Mouse (Mus musculus) intestine, embryonic 14.5 days (tissue): ENCODE measurements around the gene Serinc5. TPM values are rescaled to one million over a fixed set of nuclear protein-coding genes. Genes with fewer than 3 reads are reported as not detected.

Source experiments
- ATAC-seq: fragments of 200-750 bp; cut with Nextera tagmentation; replicated peaks from 2 replicates; pipeline ENCODE4 v1.8.0; 2017; ENCODE audit warnings: low read depth, moderate number of reproducible peaks, moderate TSS enrichment, moderate library complexity; ENCODE audit not compliant: low FRiP score, low TSS enrichment
- DNase-seq: peaks from one replicate; pipeline ENCODE4 v3.0.0-alpha.2; 2018; ENCODE audit warnings: low spot score
- H3K27ac ChIP-seq: fragments of 300-500 bp; sonication (generic); 2 replicates; pipeline ENCODE4 v1.5.1; 2014; ENCODE audit warnings: low read depth, mild to moderate bottlenecking, control low read depth
- H3K27me3 ChIP-seq: fragments of 300-500 bp; sonication (generic); replicated peaks from 2 replicates; pipeline ENCODE4 v1.6.1; 2014; ENCODE audit warnings: low read length, control low read depth; ENCODE audit not compliant: control insufficient read depth, insufficient read depth
- H3K36me3 ChIP-seq: fragments of 300-500 bp; sonication (generic); 2 replicates; pipeline ENCODE4 v1.6.1; 2014; ENCODE audit warnings: low read length, control low read depth; ENCODE audit not compliant: control insufficient read depth, insufficient read depth
- H3K4me1 ChIP-seq: fragments of 300-500 bp; sonication (generic); replicated peaks from 2 replicates; pipeline ENCODE4 v1.6.1; 2014; ENCODE audit warnings: low read length, control low read depth, mixed read lengths; ENCODE audit not compliant: control insufficient read depth, insufficient read depth
- H3K4me2 ChIP-seq: fragments of 300-500 bp; sonication (generic); 2 replicates; pipeline ENCODE4 v1.6.1; 2014; ENCODE audit warnings: low read length
- H3K4me3 ChIP-seq: fragments of 300-500 bp; sonication (generic); 2 replicates; pipeline ENCODE4 v1.5.1; 2014; ENCODE audit warnings: low read depth, low read length, control low read depth, mixed read lengths
- H3K9ac ChIP-seq: fragments of 300-500 bp; sonication (generic); 2 replicates; pipeline ENCODE4 v1.6.1; 2014; ENCODE audit warnings: mild to moderate bottlenecking, low read length
- H3K9me3 ChIP-seq: fragments of 300-500 bp; sonication (generic); 2 replicates; pipeline ENCODE4 v1.6.1; 2016; ENCODE audit warnings: low read length, control low read depth; ENCODE audit not compliant: control insufficient read depth
- WGBS: fragments of 180-500 bp; shearing (Covaris S2); extraction: QIAGEN DNeasy Blood & Tissue Kit; methylation state at CpG from one replicate; pipeline ENCODE4 v1.1.7; 2014; 5-methylcytosine and 5-hydroxymethylcytosine counted together
- polyA plus RNA-seq: library from polyadenylated mRNA; unstranded; fragments of >200 nt; fragmentation: Nextera tagmentation; extraction: Ambion mirVana; gene quantifications from 2 replicates; pipeline ENCODE4 v1.2.1, GENCODE M21; 2014

The Serinc5 gene
- polyA plus RNA-seq, 1 experiment from 2014 or later, result 24.9 TPM

GRCm38 (mm10) chr13:92662555-92663286 lies 51.8 kb downstream of the Serinc5 start:
- no peaks in the 10 kb centered on the region for H3K27me3 ChIP-seq
- no peaks in the 10 kb centered on the region for H3K9me3 ChIP-seq
- no peak overlapping the region for H3K4me3 ChIP-seq
- H3K36me3 ChIP-seq, result 0 out of 2 replicates have a peak, but pooled peaks cover 7% of the 10 kb centered on the region
- H3K9ac ChIP-seq, result no peak overlapping the region
- H3K4me2 ChIP-seq, result no peak overlapping the region
- no peak for ATAC-seq
- no peak for DNase-seq
- WGBS, result 71% methylated on average over 8 of the region's 8 CpGs
- peaks cover 5% of the 10 kb centered on the region; the same call in 1 of the 2 replicates for H3K4me1 ChIP-seq
- H3K27ac ChIP-seq, result no peak overlapping the region

GRCm38 (mm10) chr13:92665008-92665407 lies 54.1 kb downstream of the Serinc5 start:
- no peak overlapping the region for H3K9ac ChIP-seq
- no peaks in the 10 kb centered on the region for H3K9me3 ChIP-seq
- H3K27ac ChIP-seq, result no peak overlapping the region
- no peak for DNase-seq
- H3K27me3 ChIP-seq, result no peaks in the 10 kb centered on the region
- no peak overlapping the region for H3K4me2 ChIP-seq
- H3K4me1 ChIP-seq, result no peaks in the 10 kb centered on the region
- WGBS, result 78% methylated on average over 4 of the region's 4 CpGs
- no peak for ATAC-seq
- H3K36me3 ChIP-seq, result 0 out of 2 replicates have a peak, but pooled peaks cover 7% of the 10 kb centered on the region
- H3K4me3 ChIP-seq, result no peak overlapping the region

- DNase-seq (no peak), ATAC-seq (no peak)
- H3K4me2 ChIP-seq, result no peak overlapping the region
- H3K9ac ChIP-seq, result no peak overlapping the region
- 93% methylated on average over 6 of the region's 6 CpGs for whole genome bisulfite sequencing
- no peak overlapping the region for H3K4me3 ChIP-seq
- H3K27me3 ChIP-seq, result no peaks in the 10 kb centered on the region
- H3K36me3 ChIP-seq, result no peaks in the 10 kb centered on the region
- no peaks in the 10 kb centered on the region for H3K9me3 ChIP-seq
- no peak overlapping the region for H3K27ac ChIP-seq
- peaks cover 8% of the 10 kb centered on the region; the same call in 1 of the 2 replicates for H3K4me1 ChIP-seq
These were observed 57.5 kb downstream of the Serinc5 start for GRCm38 (mm10) chr13:92668214-92668985.

- Histone ChIP-seq H3K4me1 (peaks cover 30% of the 10 kb centered on the region), H3K36me3 (no peaks in the 10 kb centered on the region), H3K9me3 (no peaks in the 10 kb centered on the region), H3K4me3 (no peak overlapping the region), H3K9ac (no peak overlapping the region), H3K27me3 (no peaks in the 10 kb centered on the region), H3K4me2 (no peak overlapping the region), H3K27ac (no peak overlapping the region)
- 42% methylated on average over 1 of the region's 1 CpGs for WGBS
- DNase-seq (no peak), ATAC-seq (no peak)
These were observed 60.8 kb downstream of the Serinc5 start for GRCm38 (mm10) chr13:92671727-92672126.

GRCm38 (mm10) chr13:92674676-92675075 lies 63.8 kb downstream of the Serinc5 start:
- ATAC-seq (no peak), DNase-seq (no peak)
- H3K9me3 ChIP-seq, result no peaks in the 10 kb centered on the region
- no peak overlapping the region for H3K9ac ChIP-seq
- H3K27ac ChIP-seq, result peak overlapping the region; percentile 16; the same call in 1 of the 2 replicates
- no peaks in the 10 kb centered on the region for H3K36me3 ChIP-seq
- WGBS, result 24% methylated on average over 2 of the region's 2 CpGs
- no peak overlapping the region for H3K4me2 ChIP-seq
- H3K27me3 ChIP-seq, result no peaks in the 10 kb centered on the region
- peaks cover 44% of the 10 kb centered on the region for H3K4me1 ChIP-seq
- H3K4me3 ChIP-seq, result no peak overlapping the region

GRCm38 (mm10) chr13:92675308-92675707 lies 64.4 kb downstream of the Serinc5 start:
- H3K36me3 ChIP-seq, result no peaks in the 10 kb centered on the region
- H3K27ac ChIP-seq, result peak overlapping the region; percentile 16; the same call in 1 of the 2 replicates
- no peaks in the 10 kb centered on the region for H3K9me3 ChIP-seq
- H3K27me3 ChIP-seq, result no peaks in the 10 kb centered on the region
- H3K9ac ChIP-seq, result no peak overlapping the region
- no peak overlapping the region for H3K4me3 ChIP-seq
- DNase-seq (no peak), ATAC-seq (no peak)
- H3K4me1 ChIP-seq, result peaks cover 44% of the 10 kb centered on the region
- WGBS, result 49% methylated on average over 3 of the region's 3 CpGs
- no peak overlapping the region for H3K4me2 ChIP-seq

GRCm38 (mm10) chr13:92675897-92676584 lies 65.2 kb downstream of the Serinc5 start:
- 65% methylated on average over 11 of the region's 11 CpGs for WGBS
- Histone ChIP-seq H3K9ac (no peak overlapping the region), H3K27me3 (no peaks in the 10 kb centered on the region), H3K27ac (no peak overlapping the region), H3K36me3 (no peaks in the 10 kb centered on the region), H3K4me1 (peaks cover 44% of the 10 kb centered on the region), H3K9me3 (no peaks in the 10 kb centered on the region), H3K4me2 (no peak overlapping the region), H3K4me3 (no peak overlapping the region)
- DNase-seq (no peak), ATAC-seq (no peak)

GRCm38 (mm10) chr13:92677656-92678055 lies 66.8 kb downstream of the Serinc5 start:
- Histone ChIP-seq H3K36me3 (no peaks in the 10 kb centered on the region), H3K4me2 (no peak overlapping the region), H3K9me3 (no peaks in the 10 kb centered on the region), H3K27me3 (no peaks in the 10 kb centered on the region), H3K27ac (no peak overlapping the region), H3K4me3 (no peak overlapping the region), H3K9ac (no peak overlapping the region), H3K4me1 (peaks cover 39% of the 10 kb centered on the region)
- ATAC-seq (no peak), DNase-seq (no peak)
- WGBS, result 39% methylated on average over 4 of the region's 4 CpGs
